Mouse (Mus musculus): ENCODE results near the gene Tmem189. TPM values are rescaled to one million over a fixed set of nuclear protein-coding genes. Genes with fewer than 3 reads are reported as not detected.
"Not testable (repeated sequence)": the region's sequence is repeated elsewhere in the genome, so short reads cannot be mapped to it uniquely, and the experiment has no call there.

Gene Tmem189
- polyA plus RNA-seq, 1 experiment from 2014 or later: 53.8 TPM

GRCm38 (mm10) chr2:167654911-167655600, 34.6 kb downstream of the Tmem189 start:
- 85% methylated on average over 10 of the region's 10 CpGs for WGBS
- Histone ChIP-seq H3K4me3 (no peak overlapping the region), H3K4me1 (peaks cover 49% of the 10 kb centered on the region)

GRCm38 (mm10) chr2:167652694-167653093, 36.9 kb downstream of the Tmem189 start:
- H3K4me3 ChIP-seq: no peak overlapping the region
- no peak overlapping the region for H3K27ac ChIP-seq
- H3K36me3 ChIP-seq: peaks cover 67% of the 10 kb centered on the region
- no peak for DNase-seq (ENCODE audit: low spot score)
- H3K4me1 ChIP-seq: peaks cover 26% of the 10 kb centered on the region; the same call in 1 of the 2 replicates
- H3K27me3 ChIP-seq (ENCODE audit: insufficient read depth, poor library complexity, severe bottlenecking): no peaks in the 10 kb centered on the region
- no peaks in the 10 kb centered on the region for H3K9me3 ChIP-seq
- 67% methylated on average over 7 of the region's 7 CpGs for WGBS

More at GRCm38 (mm10) chr2:167654911-167655600, 34.6 kb downstream of the Tmem189 start:
- DNase-seq (ENCODE audit: low spot score): no peak
- Histone ChIP-seq H3K36me3 (peaks cover 53% of the 10 kb centered on the region), H3K27me3 (ENCODE audit: insufficient read depth, poor library complexity, severe bottlenecking) (no peaks in the 10 kb centered on the region), H3K27ac (no peak overlapping the region), H3K9me3 (no peaks in the 10 kb centered on the region)

- Histone ChIP-seq H3K4me3 (no peak overlapping the region), H3K4me1 (peaks cover 19% of the 10 kb centered on the region; the same call in 1 of the 2 replicates), H3K27ac (no peak overlapping the region), H3K9me3 (no peaks in the 10 kb centered on the region), H3K36me3 (peaks cover 66% of the 10 kb centered on the region), H3K27me3 (ENCODE audit: insufficient read depth, poor library complexity, severe bottlenecking) (no peaks in the 10 kb centered on the region)
- no peak for DNase-seq (ENCODE audit: low spot score)
- WGBS: 87% methylated on average over 9 of the region's 9 CpGs
Observed at GRCm38 (mm10) chr2:167651622-167652021, 38.0 kb downstream of the Tmem189 start.

DNA sequence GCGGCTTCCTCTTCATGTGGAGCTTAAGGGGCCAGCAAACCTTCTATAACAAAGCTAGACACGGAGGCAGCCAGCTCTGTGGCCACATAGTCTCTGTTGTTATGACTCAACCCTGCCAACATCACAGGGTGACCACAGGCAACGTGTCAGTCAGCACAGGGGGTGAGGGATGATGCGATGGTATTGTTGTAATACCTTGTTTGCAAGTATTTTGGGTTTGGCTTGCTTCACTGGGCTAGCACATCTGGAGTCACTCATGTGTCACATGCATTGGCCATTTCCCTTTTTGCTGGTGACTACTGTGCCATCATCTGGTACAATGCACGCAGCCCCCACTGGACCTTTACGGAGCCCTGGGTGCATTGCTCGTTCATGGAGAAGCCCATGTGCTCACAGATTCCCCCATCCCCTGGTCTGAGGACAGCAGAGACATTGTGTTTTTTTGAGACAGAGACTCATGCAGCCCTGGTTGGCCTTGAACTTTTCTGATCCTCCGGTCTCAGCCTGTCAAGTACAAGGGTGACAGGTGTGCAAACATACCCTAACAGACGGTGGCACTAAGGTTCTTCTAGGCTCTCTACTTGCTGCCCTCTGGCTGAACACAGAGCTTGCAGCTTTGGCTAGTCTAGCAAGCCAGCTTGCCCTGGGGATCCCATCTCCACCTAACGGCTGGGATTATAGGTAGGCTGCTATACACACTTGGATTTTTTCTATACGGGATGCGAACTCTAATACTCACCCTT, 40.2 kb downstream of the Tmem189 start:
- Histone ChIP-seq H3K4me1 (peaks cover 19% of the 10 kb centered on the region; the same call in 1 of the 2 replicates), H3K4me3 (no peak overlapping the region), H3K27ac (no peak overlapping the region), H3K9me3 (no peaks in the 10 kb centered on the region), H3K36me3 (peaks cover 77% of the 10 kb centered on the region), H3K27me3 (ENCODE audit: insufficient read depth, poor library complexity, severe bottlenecking) (no peaks in the 10 kb centered on the region)
- no peak for DNase-seq (ENCODE audit: low spot score)
- 88% methylated on average over 12 of the region's 12 CpGs for WGBS

DNA sequence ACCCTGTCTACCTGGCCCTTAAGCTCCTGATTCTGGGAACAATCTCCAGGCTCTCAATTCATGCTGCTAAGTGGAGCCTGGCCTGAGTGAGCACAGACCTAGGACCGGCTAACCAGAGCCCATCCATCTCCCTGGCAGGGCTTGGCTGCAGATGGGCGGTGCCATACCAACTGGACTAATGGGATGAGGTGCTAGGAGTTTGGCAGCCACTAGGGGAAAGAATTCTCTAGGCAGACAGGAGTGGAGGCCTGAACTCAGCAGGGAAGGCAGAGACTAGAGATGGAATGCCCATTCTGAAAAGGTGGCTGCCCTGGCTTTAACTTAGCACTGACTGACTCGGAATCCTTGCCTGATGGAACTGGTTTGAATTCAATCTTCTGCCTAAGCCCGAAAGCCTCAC, 43.2 kb downstream of the Tmem189 start:
- Histone ChIP-seq H3K27me3 (ENCODE audit: insufficient read depth, poor library complexity, severe bottlenecking) (no peaks in the 10 kb centered on the region), H3K4me3 (no peak overlapping the region), H3K4me1 (no peaks in the 10 kb centered on the region), H3K27ac (no peak overlapping the region), H3K9me3 (no peaks in the 10 kb centered on the region), H3K36me3 (peaks cover 67% of the 10 kb centered on the region)
- no peak for DNase-seq (ENCODE audit: low spot score)
- 70% methylated on average over 4 of the region's 4 CpGs for WGBS

GRCm38 (mm10) chr2:167643356-167644052, 46.1 kb downstream of the Tmem189 start:
- H3K36me3 ChIP-seq: peaks cover 45% of the 10 kb centered on the region
- H3K27ac ChIP-seq; H3K27me3 ChIP-seq (ENCODE audit: insufficient read depth, poor library complexity, severe bottlenecking); DNase-seq (ENCODE audit: low spot score); H3K4me3 ChIP-seq; H3K4me1 ChIP-seq; H3K9me3 ChIP-seq: not testable (repeated sequence)
- WGBS: 87% methylated on average over 13 of the region's 13 CpGs

- WGBS: 91% methylated on average over 6 of the region's 6 CpGs
- no peaks in the 10 kb centered on the region for H3K9me3 ChIP-seq
- peaks cover 41% of the 10 kb centered on the region for H3K36me3 ChIP-seq
- H3K27me3 ChIP-seq (ENCODE audit: insufficient read depth, poor library complexity, severe bottlenecking): no peaks in the 10 kb centered on the region
- DNase-seq (ENCODE audit: low spot score): no peak
- no peak overlapping the region for H3K4me3 ChIP-seq
- no peaks in the 10 kb centered on the region for H3K4me1 ChIP-seq
- H3K27ac ChIP-seq: no peak overlapping the region
Observed at GRCm38 (mm10) chr2:167642164-167642563, 47.5 kb downstream of the Tmem189 start.

GRCm38 (mm10) chr2:167641337-167641736, 48.3 kb downstream of the Tmem189 start:
- H3K9me3 ChIP-seq: no peaks in the 10 kb centered on the region
- no peak overlapping the region for H3K27ac ChIP-seq
- H3K27me3 ChIP-seq (ENCODE audit: insufficient read depth, poor library complexity, severe bottlenecking): no peaks in the 10 kb centered on the region
- H3K4me3 ChIP-seq: no peak overlapping the region
- H3K36me3 ChIP-seq: peaks cover 36% of the 10 kb centered on the region
- DNase-seq (ENCODE audit: low spot score): no peak
- no peaks in the 10 kb centered on the region for H3K4me1 ChIP-seq
- WGBS: 46% methylated on average over 8 of the region's 8 CpGs

DNA sequence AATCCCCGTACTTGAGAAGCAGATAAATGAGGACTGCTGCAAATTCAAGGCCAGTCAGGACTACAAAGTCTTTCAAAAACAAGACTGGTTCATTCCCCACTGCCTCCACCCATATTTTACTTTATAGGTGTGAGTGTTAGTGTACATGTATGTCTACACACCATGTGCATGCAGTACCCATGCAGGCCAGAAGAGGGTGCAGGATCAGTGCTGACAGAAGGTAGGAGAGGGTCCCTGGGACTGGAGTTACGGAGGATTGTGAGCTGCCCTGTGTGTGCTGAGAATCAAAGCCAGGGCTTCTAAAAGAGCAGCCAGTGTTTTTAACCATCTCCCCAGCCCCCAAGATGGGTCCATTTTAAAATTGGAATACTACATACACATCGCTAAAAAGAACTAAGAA, 49.3 kb downstream of the Tmem189 start:
- H3K9me3 ChIP-seq: no peaks in the 10 kb centered on the region
- DNase-seq (ENCODE audit: low spot score): no peak
- no peak overlapping the region for H3K27ac ChIP-seq
- no peak overlapping the region for H3K4me3 ChIP-seq
- H3K4me1 ChIP-seq: no peaks in the 10 kb centered on the region
- no peaks in the 10 kb centered on the region for H3K27me3 ChIP-seq (ENCODE audit: insufficient read depth, poor library complexity, severe bottlenecking)
- peaks cover 27% of the 10 kb centered on the region for H3K36me3 ChIP-seq
- 74% methylated on average over 3 of the region's 3 CpGs for WGBS

DNA sequence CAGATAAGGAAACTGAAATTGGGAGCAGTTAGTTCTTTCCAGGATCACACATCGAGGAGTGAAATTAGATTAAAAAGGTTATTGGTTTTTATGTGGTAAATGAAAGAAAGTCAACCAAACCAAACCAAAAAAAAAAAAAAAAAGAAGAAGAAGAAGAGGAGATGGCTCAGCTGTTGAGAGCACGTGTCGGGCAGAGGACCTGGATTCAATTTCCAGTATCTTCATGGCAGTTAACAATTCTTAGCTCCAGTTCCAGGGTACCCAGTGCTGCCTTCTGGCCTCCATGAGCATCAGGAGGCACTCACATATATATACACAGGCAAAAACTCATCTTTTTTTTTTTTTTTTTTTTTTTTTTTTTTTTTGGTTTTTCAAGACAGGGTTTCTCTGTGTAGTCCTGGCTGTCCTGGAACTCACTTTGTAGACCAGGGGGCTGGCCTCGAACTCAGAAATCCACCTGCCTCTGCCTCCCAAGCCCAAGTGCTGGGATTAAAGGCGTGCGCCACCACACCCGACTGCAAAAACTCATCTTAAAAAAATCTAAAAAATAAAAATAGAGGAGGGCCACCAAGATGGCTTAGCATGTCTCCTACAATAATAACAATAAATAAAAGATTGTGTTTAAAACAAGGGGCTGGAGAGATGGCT, 54.6 kb downstream of the Tmem189 start:
- WGBS: 65% methylated on average over 7 of the region's 7 CpGs
- no peak for DNase-seq (ENCODE audit: low spot score)

GRCm38 (mm10) chr2:167634338-167634770, 55.3 kb downstream of the Tmem189 start:
- Histone ChIP-seq H3K4me3 (peak overlapping the region; percentile 49), H3K27ac (peak overlapping the region; percentile 100)

More for the DNA sequence above, 54.6 kb downstream of the Tmem189 start:
- peaks cover 38% of the 10 kb centered on the region for H3K4me1 ChIP-seq
- no peaks in the 10 kb centered on the region for H3K9me3 ChIP-seq
- H3K36me3 ChIP-seq: no peaks in the 10 kb centered on the region
- peak overlapping the region; percentile 49 for H3K4me3 ChIP-seq
- H3K27ac ChIP-seq: peak overlapping the region; percentile 100; the same call in 1 of the 2 replicates
- no peaks in the 10 kb centered on the region for H3K27me3 ChIP-seq (ENCODE audit: insufficient read depth, poor library complexity, severe bottlenecking)

GRCm38 (mm10) chr2:167633537-167633872, 56.1 kb downstream of the Tmem189 start:
- DNase-seq (ENCODE audit: low spot score): no peak
- Histone ChIP-seq H3K36me3 (peaks cover 8% of the 10 kb centered on the region), H3K27ac (peak overlapping the region; percentile 100), H3K4me1 (peaks cover 53% of the 10 kb centered on the region), H3K9me3 (no peaks in the 10 kb centered on the region), H3K4me3 (peak overlapping the region; percentile 49; the same call in 1 of the 2 replicates), H3K27me3 (ENCODE audit: insufficient read depth, poor library complexity, severe bottlenecking) (no peaks in the 10 kb centered on the region)
- WGBS: 80% methylated on average over 6 of the region's 6 CpGs

More at GRCm38 (mm10) chr2:167634338-167634770, 55.3 kb downstream of the Tmem189 start:
- Histone ChIP-seq H3K27me3 (ENCODE audit: insufficient read depth, poor library complexity, severe bottlenecking) (no peaks in the 10 kb centered on the region), H3K9me3 (no peaks in the 10 kb centered on the region), H3K36me3 (no peaks in the 10 kb centered on the region), H3K4me1 (peaks cover 45% of the 10 kb centered on the region)
- DNase-seq (ENCODE audit: low spot score): peak; percentile 99
- WGBS: 1% methylated on average over 15 of the region's 15 CpGs
